Mouse (Mus musculus) frontal cortex, postnatal 36 days (tissue): ENCODE data around the gene Agfg2.
"Not testable (repeated sequence)": the region's sequence is repeated elsewhere in the genome, so short reads cannot be mapped to it uniquely, and the experiment has no call there.

Experiments used
- DNase-seq, 2 experiments: peaks; one replicate each; pipeline ENCODE4 v3.0.0; 2022; ENCODE audit warnings: low spot score in 2 of 2

The Agfg2 gene

GRCm38 (mm10) chr5:137645652-137646091 is 38.9 kb downstream of the Agfg2 start, which contains the start of gene Irs3:
Gene Irs3, minus strand, starts transcription at chr5:137645714.
- DNase-seq: no peak

DNA sequence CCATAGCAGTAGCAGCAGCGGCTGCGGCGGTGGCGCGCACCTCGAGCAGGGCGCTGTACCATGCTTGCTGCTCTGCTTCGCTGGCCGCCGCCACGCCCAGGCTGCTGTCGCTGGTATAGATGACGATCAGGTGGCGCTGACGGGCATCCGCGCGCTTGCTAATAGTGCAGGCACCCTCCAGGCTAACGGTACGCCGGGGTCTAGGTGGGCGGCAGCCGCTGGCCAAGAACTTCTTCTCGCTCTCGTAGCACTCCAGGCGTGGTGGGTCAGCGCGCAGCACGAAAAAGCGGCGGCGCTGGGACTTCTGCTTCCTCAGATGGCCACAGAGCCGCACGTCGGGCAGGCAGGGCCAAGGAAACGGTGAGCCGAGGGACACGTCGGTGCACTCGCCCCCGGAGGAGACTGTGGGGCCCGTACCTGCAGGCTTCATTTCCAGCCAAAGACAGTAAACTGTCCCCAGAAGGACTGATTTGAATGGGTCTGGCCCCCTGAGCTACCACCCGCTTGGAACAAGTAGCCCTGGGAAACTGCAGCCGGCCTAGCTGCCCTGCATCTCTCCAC is 39.4 kb downstream of the Agfg2 start:
- no peak for DNase-seq

DNA sequence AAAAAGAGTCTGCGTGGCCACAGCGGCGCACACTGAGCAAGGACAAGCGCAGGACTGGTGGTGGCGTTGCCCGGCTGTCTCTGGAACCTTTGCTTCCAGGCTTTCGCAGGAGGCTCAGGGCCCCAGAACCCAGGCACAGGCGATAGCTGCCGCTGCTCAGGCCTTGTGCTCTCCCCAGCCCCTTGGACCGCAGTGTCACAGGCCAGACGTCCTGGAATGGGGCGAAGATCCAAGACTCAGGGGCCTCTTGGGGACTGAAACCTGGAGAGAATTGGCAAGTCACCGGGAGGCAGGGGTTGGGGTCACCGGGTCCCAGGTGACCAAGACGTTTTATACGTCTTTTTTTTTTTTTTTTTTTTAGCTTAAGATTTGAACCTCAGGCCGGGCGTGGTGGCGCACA is 40.0 kb downstream of the Agfg2 start:
- DNase-seq: no peak

GRCm38 (mm10) chr5:137642886-137643285 is 41.6 kb downstream of the Agfg2 start:
- DNase-seq: no peak

- DNase-seq: no peak
Measured at GRCm38 (mm10) chr5:137641054-137641453, 43.5 kb downstream of the Agfg2 start, which contains the start of gene Sap25. Gene Sap25, plus strand, starts transcription at chr5:137641334.

- DNase-seq: no peak
Measured at GRCm38 (mm10) chr5:137639472-137639871, 45.1 kb downstream of the Agfg2 start.

DNA sequence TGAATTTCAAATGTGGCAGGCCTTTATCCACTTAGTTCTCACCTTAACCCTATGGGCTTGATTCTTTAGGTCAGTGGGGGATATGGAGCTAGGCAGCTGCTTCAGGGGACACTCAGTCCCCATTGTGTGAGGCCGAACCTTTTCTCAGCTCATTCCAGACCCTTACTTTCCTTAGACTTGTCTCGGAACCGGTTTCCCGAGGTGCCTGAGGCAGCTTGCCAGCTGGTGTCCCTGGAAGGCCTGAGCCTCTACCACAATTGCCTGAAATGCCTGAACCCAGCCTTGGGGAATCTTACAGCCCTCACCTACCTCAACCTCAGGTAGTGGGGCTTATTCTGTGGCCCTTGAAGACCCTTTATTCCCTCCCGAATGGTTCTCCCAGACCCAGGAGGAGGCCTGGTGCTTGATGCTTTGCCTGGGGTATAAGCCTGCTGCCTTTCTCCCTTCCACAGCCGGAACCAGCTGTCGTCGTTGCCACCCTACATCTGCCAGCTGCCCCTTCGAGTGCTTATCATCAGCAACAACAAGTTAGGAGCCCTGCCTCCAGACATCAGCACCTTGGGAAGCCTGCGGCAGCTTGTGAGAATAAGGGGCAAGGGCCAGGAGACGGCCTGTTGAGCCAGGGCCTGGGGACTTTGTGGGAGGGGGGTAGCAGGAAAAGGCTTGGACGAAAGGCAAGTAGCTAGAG is 51.0 kb downstream of the Agfg2 start:
- no peak for DNase-seq

DNA sequence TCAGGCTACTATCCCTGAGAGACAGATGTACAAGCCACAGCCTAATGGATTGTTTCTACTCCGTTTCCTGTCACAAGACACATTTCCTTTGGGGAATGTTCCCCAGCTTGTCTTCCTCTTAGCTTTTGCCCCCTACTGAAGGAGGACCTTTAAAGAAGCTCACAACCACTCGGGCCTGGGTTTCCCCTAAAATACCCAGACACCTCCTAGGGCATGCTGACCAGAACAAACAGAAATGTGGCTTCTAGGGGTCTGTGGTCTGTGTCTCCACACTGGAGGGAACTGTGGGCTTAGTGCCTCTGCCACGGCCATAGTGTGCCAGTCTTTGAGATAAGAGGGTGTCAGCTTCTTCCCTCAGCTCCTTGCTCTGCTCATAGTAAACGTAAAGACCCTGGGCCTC is 52.9 kb downstream of the Agfg2 start:
- no peak for DNase-seq

DNA sequence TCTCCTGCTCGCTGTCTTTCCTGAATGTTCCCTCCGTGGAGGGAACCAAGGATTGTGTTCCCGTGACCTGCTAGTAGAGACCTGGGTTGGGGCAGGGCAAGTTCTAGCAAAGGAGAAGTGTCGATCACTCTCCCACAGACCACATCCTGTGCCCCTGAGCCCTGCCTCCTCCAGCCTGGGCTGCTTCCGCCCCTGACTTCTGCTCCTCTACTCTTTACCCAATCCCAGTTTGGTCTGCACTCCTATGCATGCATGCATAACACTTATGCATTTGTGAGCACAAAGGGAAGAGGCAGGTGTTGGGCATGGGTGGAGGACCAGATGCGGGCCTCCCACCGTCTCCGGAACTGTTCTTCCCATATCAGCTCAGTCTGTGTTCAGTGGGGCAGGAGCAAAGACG is 53.4 kb downstream of the Agfg2 start:
- peak in 1 of 2 experiments; percentile 31 for DNase-seq

DNA sequence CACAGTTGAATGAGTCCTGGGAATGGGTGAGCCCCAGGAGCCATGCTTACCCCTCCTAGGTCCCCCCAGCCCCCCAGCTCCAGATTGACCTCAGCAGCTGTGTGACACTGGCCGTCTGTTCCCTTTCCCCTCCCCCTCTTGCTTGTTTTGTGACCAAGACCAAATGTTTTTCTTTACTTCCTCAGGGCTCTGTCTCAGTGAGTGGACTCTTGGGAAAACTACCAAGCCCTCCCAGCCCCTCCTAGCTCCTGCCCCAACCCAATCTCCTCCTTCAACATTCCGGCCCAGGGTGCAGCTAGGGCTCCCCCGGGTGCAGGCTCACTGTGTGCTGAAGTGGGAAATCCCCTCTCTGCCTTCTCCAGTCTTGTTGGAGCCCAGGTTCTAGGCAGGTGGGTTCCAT is 53.9 kb downstream of the Agfg2 start:
- no peak for DNase-seq

GRCm38 (mm10) chr5:137629906-137630545 is 54.5 kb downstream of the Agfg2 start:
- DNase-seq: no peak

DNA sequence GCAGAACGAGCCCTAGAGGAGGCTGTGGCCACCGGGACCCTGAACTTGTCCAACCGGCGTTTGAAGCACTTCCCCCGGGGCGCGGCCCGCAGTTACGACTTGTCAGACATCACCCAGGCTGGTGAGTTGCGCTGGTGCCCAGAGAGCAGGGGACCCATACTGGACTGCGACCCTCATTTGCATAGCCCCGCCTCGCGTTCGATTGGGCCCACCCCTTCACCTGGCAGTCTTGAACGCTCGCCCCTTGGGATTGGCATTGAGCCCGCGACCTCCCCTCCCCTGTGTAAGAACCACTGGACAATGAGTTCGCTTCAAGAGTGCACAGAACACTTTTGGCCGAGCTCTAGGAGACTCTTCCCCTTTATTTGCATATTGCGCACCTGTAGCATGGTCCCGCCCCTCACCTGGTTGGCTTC is 55.2 kb downstream of the Agfg2 start:
- no peak for DNase-seq

DNA sequence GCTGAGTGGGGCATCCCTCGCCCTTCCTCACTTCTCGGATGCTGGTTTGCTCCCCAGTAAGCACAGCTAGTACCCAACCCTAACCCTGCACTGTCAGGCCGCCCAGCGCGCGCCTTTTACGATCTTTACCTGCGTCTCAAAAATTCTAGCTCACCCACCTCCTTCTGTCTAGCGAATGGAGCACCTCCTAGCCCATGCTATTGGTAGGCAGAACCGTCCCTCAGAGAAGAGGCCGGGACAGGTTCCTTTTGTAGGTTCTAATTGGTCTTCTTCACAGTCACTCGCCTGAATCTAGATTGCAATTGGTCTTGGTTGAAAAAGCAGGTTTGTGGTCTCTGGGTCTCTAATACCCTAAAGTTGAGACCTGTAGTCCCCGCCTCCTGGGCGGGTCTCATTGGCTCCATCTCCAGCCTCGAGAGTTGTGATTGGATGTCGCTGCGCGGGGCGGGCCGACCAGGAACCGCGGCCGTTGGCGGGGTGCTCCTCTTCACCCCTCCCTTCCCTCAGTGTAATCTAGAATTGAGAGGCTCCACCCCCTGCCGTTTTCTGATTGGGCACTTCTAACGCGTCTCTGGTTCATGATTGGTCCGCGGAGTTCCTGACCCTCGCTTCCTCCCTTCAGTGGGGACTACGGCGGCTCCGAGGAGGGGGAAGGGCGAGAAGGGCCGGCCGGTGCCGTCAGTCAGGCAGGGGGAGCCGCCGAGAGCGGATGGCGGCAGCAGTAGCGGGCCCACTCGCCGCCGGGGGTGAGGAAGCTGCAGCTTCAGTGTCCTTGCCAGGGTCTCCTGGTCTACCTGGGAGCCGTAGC is 55.8 kb downstream of the Agfg2 start, which contains the start of the genes Fbxo24, Lrch4 and Gm20605:
TSS of gene Fbxo24 (minus strand) at position 505 of the 808 bp plus-strand sequence.
TSS of gene Lrch4 (plus strand) at position 624 of the 808 bp plus-strand sequence.
TSS of gene Gm20605 (plus strand) at position 678 of the 808 bp plus-strand sequence.
- DNase-seq: peak; percentile 98 to 99

DNA sequence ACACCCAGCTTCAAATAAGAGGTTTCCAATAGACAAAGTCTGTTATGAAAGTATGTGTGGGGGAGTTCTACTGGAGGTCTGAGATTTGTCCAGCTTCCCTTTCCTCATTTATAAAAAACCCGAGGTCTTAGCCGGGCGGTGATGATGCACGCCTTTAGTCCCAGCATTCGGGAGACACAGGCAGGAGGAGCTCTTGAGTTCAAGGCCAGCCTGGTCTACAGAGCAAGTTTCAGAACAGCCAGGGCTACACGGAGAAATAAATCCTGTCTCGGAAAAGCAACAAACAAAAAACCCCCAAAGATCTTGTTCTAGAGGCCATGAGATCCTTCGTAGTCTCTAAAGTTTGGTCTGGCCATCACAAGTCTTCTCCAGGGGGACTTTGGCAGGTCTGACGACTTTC is 56.5 kb downstream of the Agfg2 start:
- DNase-seq: peak in 1 of 2 experiments; percentile 27

DNA sequence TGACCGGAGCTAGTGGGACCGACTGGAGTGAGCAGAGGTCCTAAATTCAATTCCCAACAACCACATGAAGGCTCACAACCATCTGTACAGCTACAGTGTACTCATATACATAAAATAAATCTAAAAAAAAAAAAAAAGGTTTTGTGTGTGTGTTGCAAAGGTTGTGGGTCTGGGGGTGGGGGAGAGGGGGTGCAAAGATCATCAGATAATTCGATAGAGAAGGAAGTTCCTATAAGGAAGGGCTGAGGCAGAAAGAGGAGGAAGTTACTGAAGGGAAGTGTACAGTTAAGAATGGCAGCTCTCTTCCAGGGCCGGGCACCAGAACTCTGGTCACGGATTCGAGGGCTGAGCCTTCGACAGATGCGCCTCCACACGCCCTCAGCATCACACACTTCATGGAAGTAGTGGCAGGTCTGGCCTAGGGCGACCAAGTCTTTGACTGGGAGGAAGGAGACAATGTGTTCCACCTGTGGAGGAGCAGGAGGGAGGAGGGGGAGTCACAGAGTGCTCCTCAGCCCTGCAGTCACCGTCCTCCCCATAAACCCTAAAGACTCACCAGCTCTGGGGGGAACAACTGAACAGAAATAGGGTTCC is 60.5 kb downstream of the Agfg2 start:
- no peak for DNase-seq

GRCm38 (mm10) chr5:137615347-137615746 is 69.2 kb downstream of the Agfg2 start:
- no peak for DNase-seq

- DNase-seq: not testable (repeated sequence)
Measured at GRCm38 (mm10) chr5:137614921-137615320, 69.6 kb downstream of the Agfg2 start.

GRCm38 (mm10) chr5:137613550-137613949 is 71.0 kb downstream of the Agfg2 start, which contains the start of gene Pcolce:
Gene Pcolce, minus strand, starts transcription at chr5:137613784.
- no peak for DNase-seq

DNA sequence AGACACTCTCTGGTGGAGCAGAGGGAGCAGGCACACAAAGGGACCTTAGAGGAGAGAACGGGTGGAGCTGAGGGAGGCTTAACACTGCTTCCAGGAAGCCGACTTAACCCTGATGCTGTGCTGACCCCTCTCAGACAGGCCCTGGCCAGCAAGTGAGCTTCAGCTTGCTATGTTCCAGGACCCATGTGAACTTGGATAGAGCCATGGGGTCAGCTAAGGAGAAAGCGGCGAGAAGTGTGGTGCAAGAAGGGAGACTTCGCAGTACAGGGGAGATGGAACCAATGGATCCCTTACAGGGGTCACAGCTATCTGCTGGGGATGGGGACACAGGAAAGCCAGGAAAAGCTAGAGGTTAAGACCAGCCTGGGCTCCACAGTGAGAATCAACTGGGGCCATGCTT is 71.5 kb downstream of the Agfg2 start:
- DNase-seq: no peak

- DNase-seq: no peak
Measured at GRCm38 (mm10) chr5:137611245-137611602, 73.3 kb downstream of the Agfg2 start.

GRCm38 (mm10) chr5:137610548-137611244 is 73.8 kb downstream of the Agfg2 start:
- DNase-seq: no peak
